Comparison of ENCODE assay signal across 15 mouse cellular contexts in the genomic region with DNA sequence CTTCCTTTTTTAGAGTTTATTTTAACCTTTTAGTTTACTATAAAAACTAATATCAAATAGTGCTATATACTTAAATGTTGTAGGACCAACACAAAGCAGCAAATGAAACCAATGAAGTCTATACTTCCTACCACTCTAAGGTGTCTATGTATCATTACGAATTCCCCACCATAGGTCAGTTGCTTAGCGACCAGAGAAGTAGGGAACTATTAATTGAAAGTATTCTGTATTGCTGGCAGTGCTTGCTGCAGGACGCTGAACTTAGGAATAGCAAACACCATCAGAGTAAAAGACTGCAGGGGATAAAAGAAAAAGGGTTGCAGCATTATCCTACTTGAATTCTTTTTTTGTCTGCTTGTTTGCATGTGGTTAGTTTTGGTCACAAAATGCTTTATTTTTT.
A peak's percentile ranks its signal among the peaks of the same experiment; 100 is the strongest.
DNase-seq lines count a peak whose midpoint lies in the region; ATAC-seq lines count a peak whose summit lies in the region.
"Had no signal": no experiment of that assay in that cellular context is flagged by ENCODE, and none has a peak within 500 bp of the region (broad histone marks: within the 10 kb centered on the region; RNA-seq: fewer than 3 reads in every experiment).

No protein-coding gene starts in this region.

- intact Hi-C loops in heart, postnatal 10 days (cut with DNase I) = no loop called here
- intact Hi-C loops in heart, postnatal 25 days (cut with DNase I) = no loop called here

- ATAC-seq in hindbrain, embryonic 11.5 days (ENCODE audit: low FRiP score) = peak; percentile 71; the same call in 1 of the 2 replicates
- peak; percentile 87 for ATAC-seq in forebrain, embryonic 16.5 days
- ATAC-seq in midbrain, embryonic 13.5 days = peak; percentile 93
- ATAC-seq: Patski had no signal

- no peak overlapping the region for H3K9ac ChIP-seq in hindbrain, embryonic 11.5 days (ENCODE audit: low read depth, low read length)
- H3K9ac ChIP-seq in forebrain, embryonic 16.5 days (replicated peaks; ENCODE audit: low read depth, low read length) = no peak overlapping the region
- no peak overlapping the region for H3K9ac ChIP-seq in midbrain, embryonic 13.5 days (replicated peaks)
- H3K9ac ChIP-seq: lung, embryonic 14.5 days had no signal

- 55% methylated on average over 3 of the region's 3 CpGs for WGBS in hindbrain, embryonic 11.5 days
- WGBS in hindbrain, embryonic 10.5 days = 58% methylated on average over 3 of the region's 3 CpGs
- WGBS in forebrain, embryonic 16.5 days = 13% methylated on average over 3 of the region's 3 CpGs
- WGBS in midbrain, embryonic 13.5 days = 31% methylated on average over 3 of the region's 3 CpGs

- H3K27me3 ChIP-seq in hindbrain, embryonic 11.5 days (ENCODE audit: control insufficient read depth, insufficient read depth, low read length) = no peaks in the 10 kb centered on the region
- no peaks in the 10 kb centered on the region for H3K27me3 ChIP-seq in hindbrain, embryonic 10.5 days (ENCODE audit: insufficient read depth, poor library complexity, severe bottlenecking)
- H3K27me3 ChIP-seq in forebrain, embryonic 16.5 days (replicated peaks; ENCODE audit: control insufficient read depth, insufficient read depth, low read length) = no peaks in the 10 kb centered on the region
- H3K27me3 ChIP-seq in midbrain, embryonic 13.5 days = no peaks in the 10 kb centered on the region
- H3K27me3 ChIP-seq: Patski had no signal

- H3K27ac ChIP-seq in hindbrain, embryonic 11.5 days (ENCODE audit: low read depth, low read length) = no peak overlapping the region
- no peak overlapping the region for H3K27ac ChIP-seq in hindbrain, embryonic 10.5 days
- H3K27ac ChIP-seq in forebrain, embryonic 16.5 days (ENCODE audit: low read length) = no peak overlapping the region
- H3K27ac ChIP-seq in midbrain, embryonic 13.5 days = no peak overlapping the region
- H3K27ac ChIP-seq: macrophage had no signal

- no peaks in the 10 kb centered on the region for H3K36me3 ChIP-seq in hindbrain, embryonic 11.5 days (ENCODE audit: control insufficient read depth, insufficient read depth, low read length)
- no peaks in the 10 kb centered on the region for H3K36me3 ChIP-seq in hindbrain, embryonic 10.5 days
- H3K36me3 ChIP-seq in forebrain, embryonic 16.5 days (ENCODE audit: control insufficient read depth, insufficient read depth) = no peaks in the 10 kb centered on the region
- H3K36me3 ChIP-seq in midbrain, embryonic 13.5 days = no peaks in the 10 kb centered on the region

- no peak overlapping the region for H3K4me3 ChIP-seq in hindbrain, embryonic 11.5 days (ENCODE audit: low read depth, low read length)
- no peak overlapping the region for H3K4me3 ChIP-seq in hindbrain, embryonic 10.5 days
- no peak overlapping the region for H3K4me3 ChIP-seq in forebrain, embryonic 16.5 days (replicated peaks; ENCODE audit: low read length)
- H3K4me3 ChIP-seq in midbrain, embryonic 13.5 days (replicated peaks) = no peak overlapping the region

- H3K9me3 ChIP-seq in hindbrain, embryonic 11.5 days (ENCODE audit: control insufficient read depth, low read length) = no peaks in the 10 kb centered on the region
- no peaks in the 10 kb centered on the region for H3K9me3 ChIP-seq in hindbrain, embryonic 10.5 days
- H3K9me3 ChIP-seq in forebrain, embryonic 16.5 days (ENCODE audit: control insufficient read depth, low read length) = no peaks in the 10 kb centered on the region
- no peaks in the 10 kb centered on the region for H3K9me3 ChIP-seq in midbrain, embryonic 13.5 days

- no peak overlapping the region for H3K4me2 ChIP-seq in hindbrain, embryonic 11.5 days (replicated peaks; ENCODE audit: low read depth, low read length)
- no peak overlapping the region for H3K4me2 ChIP-seq in forebrain, embryonic 16.5 days (ENCODE audit: low read length)
- no peak overlapping the region for H3K4me2 ChIP-seq in midbrain, embryonic 13.5 days (replicated peaks)
- H3K4me2 ChIP-seq: lung, embryonic 14.5 days had no signal

- H3K4me1 ChIP-seq in hindbrain, embryonic 11.5 days (replicated peaks; ENCODE audit: control insufficient read depth, insufficient read depth, low read length) = no peaks in the 10 kb centered on the region
- no peaks in the 10 kb centered on the region for H3K4me1 ChIP-seq in hindbrain, embryonic 10.5 days (replicated peaks)
- no peaks in the 10 kb centered on the region for H3K4me1 ChIP-seq in forebrain, embryonic 16.5 days (replicated peaks; ENCODE audit: control insufficient read depth, insufficient read depth, low read length)
- H3K4me1 ChIP-seq in midbrain, embryonic 13.5 days (replicated peaks) = peaks cover 5% of the 10 kb centered on the region; the same call in 1 of the 2 replicates

- peak; percentile 19 for DNase-seq in hindbrain, embryonic 11.5 days (ENCODE audit: low spot score)
- no peak for DNase-seq in hindbrain, embryonic 10.5 days (ENCODE audit: low spot score)
- DNase-seq in brain, adult 2 months (ENCODE audit: low read depth, low spot score) = peak; percentile 3
- DNase-seq in cerebellum, adult 11 months = no peak
- no peak for DNase-seq in heart, postnatal 10 days
- no peak for DNase-seq in heart, postnatal 25 days (ENCODE audit: low spot score)
- DNase-seq: cerebellum, adult 8-10 months; heart, adult 11 months; kidney, adult 8-10 months; lung, embryonic 14.5 days; right cerebral cortex, postnatal 14 days had no signal

Comparison
In these comparisons a context has a peak if more than half of its experiments do, and no peak if none do; other contexts are left out.
1. DNase-seq: peak in hindbrain, embryonic 11.5 days (single experiment) and brain, adult 2 months (single experiment); none in hindbrain, embryonic 10.5 days (single experiment), cerebellum, adult 11 months (single experiment), heart, postnatal 10 days (0 of 2) and heart, postnatal 25 days (single experiment).
2. Peak in every context shown above with its lines, with median percentiles within 50 percentile points of each other: ATAC-seq.